Mouse (Mus musculus): Measurements from ENCODE around the gene Rpl37. TPM values are rescaled to one million over a fixed set of nuclear protein-coding genes. Genes with fewer than 3 reads are reported as not detected.

The Rpl37 gene
- 6.1 TPM for polyA plus RNA-seq (2014; fragmentation: Illumina TruSeq; extraction: RNeasy Lipid Tissue Mini Kit (QIAGEN cat#74804); ENCODE audit: low replicate concordance)

DNA sequence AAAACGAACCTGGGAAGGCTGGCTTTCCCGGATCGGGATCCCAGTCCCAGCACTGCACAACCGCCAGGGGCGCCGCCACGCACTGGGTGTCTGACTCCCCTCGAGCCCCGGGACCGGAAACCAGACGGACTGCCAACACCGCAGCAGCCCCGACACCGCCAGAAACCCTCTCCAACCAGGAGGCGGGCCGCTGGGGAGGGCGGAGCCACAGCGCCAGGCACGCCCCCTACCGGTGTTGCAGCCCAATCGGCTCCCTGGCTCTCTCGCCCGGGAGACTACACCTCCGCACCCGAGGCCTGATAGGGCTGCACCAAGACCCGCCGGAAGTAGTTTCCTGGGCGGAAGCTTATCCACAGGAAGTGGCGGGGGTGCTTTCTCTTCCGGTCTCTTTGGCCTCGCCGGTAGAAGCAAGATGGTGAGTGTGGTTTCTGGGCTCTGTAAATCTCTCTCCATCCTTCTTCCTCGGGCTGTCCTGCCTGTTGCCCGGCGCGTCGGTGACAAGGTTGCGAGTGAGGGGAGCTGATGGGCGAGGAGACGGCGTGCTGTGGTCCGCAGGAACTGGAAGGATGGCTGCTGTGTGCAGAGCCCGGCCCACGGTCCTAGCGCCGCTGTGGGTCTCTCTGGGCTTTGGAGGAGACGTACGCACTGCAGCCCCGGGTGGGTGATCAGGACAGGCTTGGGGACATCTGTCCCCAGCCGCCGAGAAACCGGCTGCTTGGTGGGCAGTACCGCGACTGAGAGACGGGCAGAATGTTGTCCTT is at the start of gene Rpl37:
Rpl37 (plus strand) TSS at position 376 of the 761 bp plus-strand sequence.

DNA sequence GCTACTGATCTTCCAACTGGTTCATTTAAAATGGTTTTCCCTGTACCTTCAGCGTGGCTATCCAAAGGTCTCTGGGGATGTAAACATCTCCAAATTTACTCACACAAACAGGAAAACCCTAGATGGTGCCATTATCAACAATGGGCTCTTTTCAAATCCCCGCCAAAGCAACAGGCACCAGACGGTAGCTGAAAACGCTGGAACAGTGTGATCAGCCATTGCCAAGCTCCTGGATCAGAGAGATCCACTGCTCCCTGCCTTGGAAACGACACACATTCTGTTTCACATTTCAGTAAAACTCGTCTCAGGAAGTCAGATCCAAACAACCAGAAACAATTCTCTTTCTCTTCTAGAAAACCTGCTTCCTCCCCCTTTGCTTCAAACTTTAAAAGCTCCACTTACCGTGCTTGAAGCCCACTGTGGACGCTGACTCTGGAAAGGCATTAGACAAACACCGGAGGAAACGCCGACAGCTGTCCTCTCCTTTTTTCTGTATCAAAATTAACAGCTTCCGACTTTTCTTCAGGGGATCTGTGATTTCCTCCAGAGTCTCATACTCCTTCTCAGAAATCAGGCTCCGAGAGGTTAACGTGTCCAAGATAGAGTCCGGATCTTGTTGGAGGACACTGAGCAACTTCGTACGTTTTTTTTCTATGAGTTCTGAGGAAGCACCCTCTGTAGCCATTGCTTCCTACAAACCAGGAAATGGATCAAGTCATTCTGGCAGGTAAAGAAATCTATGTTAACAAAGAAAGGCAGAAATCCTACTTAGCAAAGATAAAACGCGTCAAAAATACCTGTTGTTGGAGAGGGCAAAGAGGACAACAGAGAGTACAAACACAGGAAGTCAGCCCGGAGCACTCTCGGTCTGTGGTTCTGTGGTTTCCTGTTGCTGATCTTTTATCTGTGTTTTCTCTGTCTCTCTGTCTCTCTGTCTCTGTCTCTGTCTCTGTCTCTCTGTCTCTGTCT is 8.5 kb upstream of the Rpl37 start, which contains the start of gene Card6:
Card6 (minus strand) TSS at position 854 of the 969 bp plus-strand sequence.

DNA sequence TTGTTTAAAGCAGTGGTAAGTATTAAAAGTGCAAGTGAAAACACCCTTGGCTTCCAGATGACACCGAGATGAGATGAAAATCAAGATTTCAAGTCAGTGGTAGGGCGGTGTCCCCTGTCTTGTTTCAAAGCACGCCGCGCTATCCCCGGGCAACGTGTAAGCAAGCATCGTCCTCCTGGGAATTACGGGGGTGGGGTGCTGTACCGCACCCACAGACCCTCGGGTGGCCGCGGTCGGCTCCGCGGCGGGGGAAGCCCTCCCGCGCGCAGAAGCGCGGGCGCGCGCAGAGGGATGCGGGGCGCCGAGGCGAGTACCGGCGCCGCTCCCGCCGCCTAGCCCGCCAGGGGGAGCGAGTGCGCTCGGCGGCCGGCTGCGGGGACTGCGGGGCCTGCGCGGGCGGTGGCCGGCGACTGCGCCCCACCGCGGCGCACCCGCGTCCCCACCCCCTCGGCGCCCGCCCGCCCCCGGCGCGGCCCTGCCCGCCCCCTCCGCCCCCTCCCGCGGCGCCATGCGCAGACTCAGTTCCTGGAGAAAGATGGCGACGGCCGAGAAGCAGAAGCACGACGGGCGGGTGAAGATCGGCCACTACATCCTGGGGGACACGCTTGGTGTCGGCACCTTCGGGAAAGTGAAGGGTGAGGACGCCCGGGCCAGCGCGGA is 27.0 kb downstream of the Rpl37 start, which contains the start of gene Prkaa1:
Prkaa1 (plus strand) TSS at position 501 of the 660 bp plus-strand sequence.

Other genes starting within 250 kb of the Rpl37 start
- not detected for gene Mroh2b, start 217.9 kb upstream of the Rpl37 start, polyA plus RNA-seq (2014; fragmentation: Illumina TruSeq; extraction: RNeasy Lipid Tissue Mini Kit (QIAGEN cat#74804); ENCODE audit: low replicate concordance)
- 1.2 TPM for gene C7, start 52.9 kb upstream of the Rpl37 start, polyA plus RNA-seq (2014; fragmentation: Illumina TruSeq; extraction: RNeasy Lipid Tissue Mini Kit (QIAGEN cat#74804); ENCODE audit: low replicate concordance)
- 10.5 TPM for gene Card6, start 8.1 kb upstream of the Rpl37 start, polyA plus RNA-seq (2014; fragmentation: Illumina TruSeq; extraction: RNeasy Lipid Tissue Mini Kit (QIAGEN cat#74804); ENCODE audit: low replicate concordance)
- gene Prkaa1, start 27.2 kb downstream of the Rpl37 start, polyA plus RNA-seq (2014; fragmentation: Illumina TruSeq; extraction: RNeasy Lipid Tissue Mini Kit (QIAGEN cat#74804); ENCODE audit: low replicate concordance) = 51.6 TPM
- gene Ttc33, start 68.9 kb downstream of the Rpl37 start, polyA plus RNA-seq (2014; fragmentation: Illumina TruSeq; extraction: RNeasy Lipid Tissue Mini Kit (QIAGEN cat#74804); ENCODE audit: low replicate concordance) = 37.5 TPM
- gene Ptger4, start 127.5 kb downstream of the Rpl37 start, polyA plus RNA-seq (2014; fragmentation: Illumina TruSeq; extraction: RNeasy Lipid Tissue Mini Kit (QIAGEN cat#74804); ENCODE audit: low replicate concordance) = 22.0 TPM